Mouse (Mus musculus) layer of hippocampus, adult 11-12 months (tissue): ENCODE measurements around the gene Gm17720.
A peak's percentile ranks its signal among the peaks of the same experiment; 100 is the strongest.

ENCODE experiments used
- DNase-seq: peaks from one replicate; pipeline ENCODE4 v3.0.0; 2022; ENCODE audit warnings: low spot score

Gene Gm17720

DNA sequence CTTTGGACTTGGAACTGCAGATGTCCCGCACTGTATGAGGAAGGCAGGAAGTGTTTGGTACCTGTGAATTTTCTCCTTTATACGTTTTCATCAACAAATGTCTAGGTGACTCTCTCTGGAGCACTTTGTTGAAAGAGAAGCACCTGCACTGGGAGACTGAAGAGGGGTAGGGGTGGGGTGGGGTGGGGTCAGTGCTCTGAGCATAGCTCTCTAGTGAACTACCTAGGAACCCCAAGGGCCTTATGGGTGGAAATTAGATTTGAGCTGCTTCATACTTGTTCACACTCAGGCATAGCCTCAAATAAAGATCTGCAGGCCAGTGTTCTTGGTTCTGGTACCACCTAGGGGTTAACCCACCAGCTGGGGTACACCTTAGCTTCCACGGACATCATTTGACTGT, at the start of gene Gm17720:
Gene Gm17720, minus strand, starts transcription at position 101 of the 400 bp plus-strand sequence.
- no peak for DNase-seq

DNA sequence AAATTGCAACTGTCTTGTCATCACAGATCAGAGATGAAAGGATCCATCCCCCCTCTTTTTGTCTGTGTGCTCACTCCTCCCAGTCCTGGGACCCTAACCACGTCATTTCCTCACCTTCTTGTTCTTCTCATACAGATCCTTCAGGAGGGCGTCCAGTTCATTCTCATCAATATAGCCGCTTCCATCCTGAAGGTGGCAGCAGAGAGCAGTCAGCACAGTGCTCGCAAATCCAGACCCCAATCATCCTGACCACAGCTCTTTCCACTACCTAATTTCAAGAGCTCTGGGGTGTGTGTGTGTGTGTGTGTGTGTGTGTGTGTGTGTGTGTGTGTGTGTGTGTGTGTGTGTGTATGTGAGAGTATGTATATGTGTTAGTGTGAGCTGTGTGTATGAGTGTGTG, 43.0 kb upstream of the Gm17720 start:
- DNase-seq: peak; percentile 38

DNA sequence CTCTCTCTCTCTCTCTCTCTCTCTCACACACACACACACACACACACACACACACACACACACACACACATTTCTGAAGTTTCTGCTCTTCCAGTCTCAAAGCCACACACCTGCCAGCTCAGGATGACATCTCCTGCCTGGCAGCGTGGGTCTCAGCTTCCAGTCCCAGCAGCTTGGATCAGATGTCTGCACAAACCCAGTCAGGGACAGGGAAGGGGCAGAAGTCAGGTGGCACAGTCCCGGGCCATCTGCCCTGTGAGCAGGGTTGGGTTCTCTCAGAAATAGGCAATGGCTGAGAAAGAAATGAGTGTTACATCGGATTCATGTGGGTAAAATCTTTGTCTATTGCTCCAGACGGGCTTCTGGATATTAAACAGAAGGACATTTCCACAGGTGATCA, 38.2 kb upstream of the Gm17720 start:
- DNase-seq: no peak

DNA sequence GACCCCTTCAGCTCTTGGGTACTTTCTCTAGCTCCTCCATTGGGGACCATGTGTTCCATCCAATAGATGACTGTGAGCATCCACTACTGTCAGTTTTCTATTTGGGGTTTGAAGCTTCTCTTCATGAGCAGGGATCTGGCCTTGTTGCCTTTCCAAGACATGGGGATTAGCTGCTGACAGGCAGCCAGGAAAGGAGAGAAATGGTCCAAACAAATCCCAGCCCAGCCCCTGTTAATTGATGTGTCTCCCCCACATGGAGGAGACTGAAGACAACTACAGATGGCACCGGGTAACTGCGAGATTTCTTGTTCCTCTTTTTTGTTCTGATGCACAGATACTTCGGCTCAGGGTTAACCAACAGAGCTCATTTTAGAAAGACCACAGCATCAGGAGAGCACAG, 37.6 kb upstream of the Gm17720 start:
- DNase-seq: no peak

DNA sequence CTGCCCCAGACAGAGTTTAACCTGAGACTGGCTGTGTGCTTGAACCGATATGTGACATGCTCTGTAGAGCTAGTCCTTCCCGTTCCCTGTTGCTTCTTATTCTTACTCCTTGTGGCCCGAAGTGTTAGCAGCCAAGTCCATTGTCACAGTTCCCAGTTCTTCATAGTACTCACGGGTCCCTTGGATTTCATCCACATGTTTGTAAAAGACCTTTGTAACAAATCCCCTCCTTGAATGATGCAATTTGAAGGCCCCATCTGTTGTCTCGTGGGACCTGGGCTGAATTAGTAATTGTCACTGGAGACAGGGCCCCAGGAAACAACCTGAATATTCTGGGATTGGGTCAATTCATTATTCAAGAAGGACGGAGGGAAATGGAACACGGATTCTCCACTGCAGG, 33.0 kb upstream of the Gm17720 start:
- no peak for DNase-seq

DNA sequence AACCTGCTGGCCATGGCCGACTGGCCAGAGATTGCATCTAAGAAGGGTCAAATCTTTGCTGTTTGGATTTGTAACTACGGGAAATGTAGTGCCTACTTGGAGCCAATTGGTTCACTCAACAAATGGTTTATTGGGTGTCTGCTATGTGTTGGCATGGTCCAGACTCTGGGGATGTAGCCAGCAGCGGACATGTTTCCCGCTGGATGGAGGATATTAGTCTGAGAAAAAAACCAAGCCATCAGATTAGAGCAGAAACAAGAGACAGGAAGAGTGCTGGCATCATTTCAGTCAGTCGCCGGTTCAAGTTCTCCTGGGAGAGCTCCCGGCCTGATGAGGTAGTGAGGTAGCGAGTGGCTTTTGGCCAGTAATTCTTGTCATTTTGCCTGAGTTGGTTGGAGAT, 31.7 kb upstream of the Gm17720 start:
- no peak for DNase-seq

DNA sequence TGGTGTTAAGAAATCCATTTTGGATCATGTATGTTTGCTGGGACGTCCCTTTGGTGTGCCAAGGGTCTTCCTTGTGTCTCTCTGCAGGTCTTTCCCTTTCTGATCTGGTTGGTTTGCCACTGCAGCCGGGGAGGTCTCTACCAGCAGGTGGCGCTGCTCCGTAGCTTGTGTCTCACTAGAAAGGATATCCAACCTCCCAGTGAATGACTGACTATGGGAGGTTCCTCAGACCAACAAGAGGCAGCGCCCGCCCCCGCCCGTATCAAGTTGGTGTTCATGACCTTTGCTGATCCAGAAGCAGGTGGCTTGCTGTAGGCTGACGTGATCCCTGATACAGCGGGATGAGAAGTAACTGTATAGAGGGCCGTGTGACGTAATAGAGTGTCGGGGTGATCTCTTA, 28.0 kb upstream of the Gm17720 start:
- peak; percentile 81 for DNase-seq

DNA sequence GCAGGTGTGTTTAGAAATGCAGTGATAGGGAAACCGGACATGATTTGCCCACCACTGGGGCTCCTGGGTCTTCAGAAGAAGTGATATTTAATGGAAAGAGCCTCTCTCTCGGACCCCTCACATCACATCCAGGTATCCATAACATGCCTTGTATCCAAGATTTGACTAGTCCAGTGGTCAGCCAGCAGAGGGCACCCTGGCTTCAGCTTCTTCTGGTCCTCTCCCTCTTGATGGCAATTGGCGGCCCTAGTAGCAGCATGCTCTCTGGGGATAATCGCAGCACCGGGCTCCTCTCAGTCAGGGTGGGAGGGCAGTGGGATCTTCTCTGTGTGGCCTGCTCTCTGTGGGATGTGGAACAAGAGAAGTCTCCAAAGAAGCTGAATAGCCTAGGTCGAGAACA, 17.2 kb upstream of the Gm17720 start:
- peak; percentile 8 for DNase-seq

DNA sequence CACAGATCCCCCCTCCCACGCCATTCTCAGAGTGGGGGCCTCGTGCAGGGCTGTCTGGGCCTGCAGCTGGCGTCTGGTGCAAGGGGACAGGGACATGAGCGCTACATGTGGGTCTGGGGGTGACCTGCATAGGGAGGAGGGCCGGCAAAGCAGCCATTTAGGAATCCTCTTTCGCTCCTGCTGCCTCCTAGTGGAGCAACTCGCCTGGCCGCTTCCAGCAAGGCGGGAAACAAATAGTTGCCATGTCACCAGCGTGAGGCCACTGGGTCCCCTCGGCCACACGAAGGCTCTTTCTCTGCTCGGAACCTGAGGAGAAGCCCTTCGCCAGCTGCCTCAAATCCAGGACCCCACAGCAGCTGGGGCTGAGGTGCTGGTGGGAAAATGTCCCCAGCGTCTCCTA, 877 bp downstream of the Gm17720 start:
- no peak for DNase-seq

DNA sequence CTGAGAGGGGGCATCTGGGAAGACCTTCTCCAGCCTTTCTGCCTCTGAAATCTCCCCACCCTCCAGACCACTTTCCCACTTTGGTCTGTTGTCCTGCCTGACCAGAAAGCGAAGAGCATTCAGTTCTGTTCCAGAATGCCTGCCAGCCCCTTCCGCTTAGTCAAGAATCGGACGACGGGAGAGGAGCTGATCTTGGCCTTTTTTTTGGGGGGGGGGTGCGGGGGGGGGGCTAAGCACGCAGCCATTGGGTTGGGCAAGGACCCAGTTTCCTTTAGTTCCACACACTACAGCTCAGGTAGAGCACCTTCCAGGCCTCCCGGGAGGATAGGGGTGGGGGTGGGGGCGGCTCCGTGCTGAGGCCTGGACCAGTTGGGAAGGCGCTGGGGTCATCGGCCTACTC, 1.6 kb downstream of the Gm17720 start, which contains the start of gene Gm21964:
Gene Gm21964, plus strand, starts transcription at position 301 of the 400 bp plus-strand sequence.
- no peak for DNase-seq

DNA sequence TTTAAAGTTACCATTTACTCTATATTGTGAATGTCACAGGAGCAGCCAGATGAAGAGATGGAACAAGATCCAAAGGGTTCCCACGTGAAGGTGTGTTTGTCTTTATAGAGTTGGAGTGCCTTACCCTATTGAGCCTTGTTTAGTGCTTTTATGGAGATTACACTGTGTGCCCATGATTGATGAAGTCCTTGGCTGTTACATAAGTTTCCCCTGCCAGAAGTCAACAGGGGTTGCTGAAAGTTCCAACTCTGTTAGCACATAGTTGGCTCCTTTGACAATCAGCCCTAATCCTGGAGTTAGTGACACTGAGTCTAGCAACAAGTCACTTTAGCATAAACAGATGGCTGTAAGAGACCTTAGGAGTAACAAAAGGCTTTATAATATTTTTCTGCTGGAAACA, 10.7 kb downstream of the Gm17720 start:
- no peak for DNase-seq

DNA sequence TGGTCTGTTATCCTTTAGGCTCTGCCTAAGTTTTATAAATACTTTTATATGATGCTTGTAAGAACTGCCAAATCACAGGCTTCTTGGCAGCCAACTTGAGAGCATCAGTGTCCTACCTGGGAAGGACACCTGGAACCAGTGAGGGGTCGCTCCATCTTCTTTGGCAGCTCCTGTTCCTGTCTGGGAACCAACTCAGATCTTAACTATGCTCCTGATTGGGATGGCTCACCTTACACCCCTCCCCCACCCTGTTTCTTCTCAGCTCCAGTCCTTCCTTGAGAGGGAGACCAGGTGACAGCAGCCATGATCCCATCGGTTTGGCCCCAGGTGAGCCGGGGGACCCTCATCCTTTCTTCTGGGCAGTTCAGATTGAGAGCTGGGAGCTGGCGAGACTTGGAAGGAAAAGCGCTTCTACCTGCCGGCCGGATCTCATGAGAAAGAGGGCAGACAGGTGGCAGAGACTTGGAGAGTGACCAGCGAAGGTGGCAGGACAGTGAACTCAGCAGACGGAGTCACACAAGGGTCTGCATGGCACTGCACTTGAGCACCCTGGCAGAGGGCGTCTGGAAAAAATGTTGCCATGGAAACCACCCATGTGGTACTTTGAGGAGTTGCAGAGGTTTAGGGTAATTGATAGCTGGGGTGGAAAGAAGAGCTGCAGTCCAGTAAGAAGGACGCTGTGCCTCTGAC, 20.0 kb downstream of the Gm17720 start:
- no peak for DNase-seq

DNA sequence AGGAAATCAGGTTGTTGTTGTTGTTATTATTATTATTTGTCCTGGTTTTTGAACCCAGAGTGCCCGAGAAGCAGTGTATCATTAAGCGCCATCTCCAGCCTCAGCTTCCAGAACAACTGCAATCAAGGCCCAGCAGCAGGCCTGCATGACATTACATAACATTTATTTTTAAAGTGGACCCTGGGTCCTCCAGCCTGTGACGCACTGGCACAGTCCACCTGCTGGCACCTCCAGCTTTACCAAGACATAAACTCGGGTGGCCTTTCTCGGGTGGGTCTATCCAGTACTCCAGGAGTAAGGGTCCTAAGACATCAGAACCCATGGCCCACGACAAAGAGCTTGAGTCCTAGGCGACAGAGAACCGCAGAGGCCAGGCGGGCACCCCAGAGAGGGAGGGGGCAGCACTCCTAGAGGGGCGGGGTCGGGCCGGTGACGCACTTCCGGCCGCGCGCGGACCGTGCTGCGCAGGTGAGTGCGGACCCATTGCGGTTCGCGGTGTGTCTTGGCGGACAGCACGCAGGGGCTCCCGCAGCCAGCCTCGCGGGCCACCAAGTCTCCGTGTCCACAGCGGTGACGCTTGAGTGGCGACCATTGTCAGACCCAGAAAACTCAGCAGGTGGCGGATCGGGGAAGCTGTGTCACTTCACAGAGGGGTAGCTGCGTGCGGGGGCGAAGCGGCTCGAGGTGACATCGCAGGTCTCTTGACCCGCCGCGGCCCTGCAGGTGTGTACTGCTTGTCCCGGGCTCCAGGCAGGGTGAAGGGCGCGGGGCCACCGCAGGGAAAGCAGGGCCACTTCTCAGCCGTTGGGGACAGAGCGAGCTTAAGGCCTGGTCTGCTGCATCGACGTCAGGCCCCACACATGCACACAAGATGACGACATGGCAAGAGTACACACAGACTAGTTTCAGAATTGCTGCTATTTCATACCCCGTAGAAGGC, 23.0 kb downstream of the Gm17720 start, which contains the start of gene Zfp612:
Gene Zfp612, plus strand, starts transcription at position 465 of the 940 bp plus-strand sequence.
- DNase-seq: peak; percentile 54

DNA sequence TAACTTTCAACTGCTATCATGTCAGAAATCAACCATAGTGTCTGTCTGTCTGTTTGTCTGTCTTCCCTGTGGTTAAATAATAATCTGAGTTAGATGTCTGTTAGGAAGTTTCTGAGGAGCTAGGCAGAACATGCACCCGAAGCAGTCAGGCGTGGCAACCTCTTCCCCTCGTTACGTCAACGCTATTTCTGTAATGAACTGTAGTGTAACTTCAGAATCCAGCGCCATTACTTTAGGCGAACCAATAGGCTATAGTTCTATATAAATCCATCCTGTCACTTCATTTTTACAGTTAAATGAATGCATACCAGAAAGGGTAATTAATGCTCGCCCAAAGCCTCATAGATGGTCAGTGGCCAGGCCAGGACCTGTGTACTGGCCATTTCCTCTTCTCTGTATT, 28.1 kb downstream of the Gm17720 start:
- no peak for DNase-seq

DNA sequence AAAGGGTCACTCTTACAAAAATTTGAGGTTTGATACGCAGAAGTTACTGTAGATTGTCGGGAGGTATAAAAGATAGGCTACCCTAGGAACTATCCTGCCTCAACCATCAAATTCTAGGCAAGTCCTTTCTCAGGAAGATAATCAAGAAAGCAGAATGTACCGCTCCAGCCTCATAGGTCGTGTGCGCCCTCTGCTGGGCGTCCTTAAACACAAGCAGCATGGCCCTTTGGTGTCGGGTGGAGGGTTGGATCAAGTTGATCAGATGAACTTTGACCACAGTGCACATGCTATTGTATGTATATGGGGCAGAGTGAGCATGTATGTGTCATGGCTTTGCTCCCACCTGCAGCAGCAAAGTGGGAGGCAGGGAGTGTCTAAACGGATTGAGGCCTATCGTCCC, 31.0 kb downstream of the Gm17720 start:
- peak; percentile 68 for DNase-seq

DNA sequence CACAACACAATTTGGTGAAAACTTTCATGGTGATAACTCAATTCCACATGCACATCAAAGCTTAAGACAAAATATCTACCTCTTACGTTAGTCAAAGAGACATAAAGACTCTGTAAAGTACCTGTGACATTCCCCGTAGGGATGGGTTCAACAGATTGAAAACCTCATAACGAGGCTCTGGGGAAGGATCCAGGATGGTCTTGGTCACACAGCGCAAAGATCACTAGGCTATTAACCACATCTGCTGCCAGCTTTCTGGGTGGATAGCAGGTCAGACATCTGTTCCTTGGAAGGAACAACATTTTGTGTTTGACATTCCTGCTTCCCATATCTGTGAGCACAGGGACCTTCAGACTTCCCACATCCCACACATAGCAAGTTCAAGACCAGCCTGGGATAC, 32.8 kb downstream of the Gm17720 start:
- DNase-seq: no peak

DNA sequence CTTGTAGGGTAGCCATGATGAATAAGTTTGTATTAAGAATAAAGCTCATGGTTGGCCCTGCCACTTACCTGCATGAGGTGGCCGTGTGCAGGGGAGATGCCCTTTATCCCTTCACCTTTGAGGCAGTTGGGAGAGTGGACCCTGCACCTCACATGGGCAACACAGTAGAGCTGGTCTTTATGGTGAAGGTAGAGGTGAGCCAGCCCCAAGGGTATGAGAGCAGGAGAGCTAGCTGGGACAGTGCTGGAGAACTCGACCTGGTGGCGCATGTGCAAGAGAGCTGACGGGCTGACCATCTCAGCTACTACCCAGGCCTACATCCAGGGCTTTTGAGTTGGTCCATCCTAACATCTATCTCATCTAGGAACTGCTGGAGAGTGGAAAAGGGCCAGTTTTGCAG, 36.9 kb downstream of the Gm17720 start:
- DNase-seq: no peak

DNA sequence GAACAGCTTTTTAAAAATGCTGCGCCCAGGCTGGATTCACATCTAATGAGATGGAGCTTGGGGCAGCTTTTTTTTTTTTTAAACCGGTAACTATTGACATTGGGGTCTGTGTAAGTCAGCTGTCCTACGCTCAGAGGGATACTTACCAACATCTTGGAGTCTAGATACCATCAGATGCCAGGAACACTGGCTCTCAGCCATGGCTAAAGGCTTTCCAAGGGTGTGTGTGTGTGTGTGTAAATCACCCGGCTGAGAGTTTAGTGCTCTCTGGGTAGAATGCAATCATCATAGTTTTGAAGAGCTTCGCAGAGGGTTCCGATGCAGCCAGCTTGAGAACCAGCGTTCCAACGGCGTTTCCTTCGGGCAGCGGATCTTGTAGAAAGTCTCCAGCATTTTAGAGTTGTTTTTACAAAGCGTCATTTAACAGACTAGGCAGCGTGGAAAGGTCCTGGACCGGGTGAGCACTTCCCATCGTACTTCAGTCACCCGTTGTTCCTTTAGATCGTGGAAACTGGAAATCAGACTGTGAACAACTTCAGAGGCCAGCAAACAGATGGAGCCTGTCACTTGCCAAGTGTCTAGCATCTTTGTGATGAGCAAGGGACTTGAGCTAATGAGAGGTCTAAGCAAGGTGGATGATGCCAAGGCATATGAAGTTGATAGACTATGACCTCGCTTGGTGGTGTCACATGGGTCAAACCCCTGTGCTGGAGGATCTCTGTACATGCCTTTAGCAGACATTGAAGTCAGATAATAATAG, 37.8 kb downstream of the Gm17720 start:
- no peak for DNase-seq

DNA sequence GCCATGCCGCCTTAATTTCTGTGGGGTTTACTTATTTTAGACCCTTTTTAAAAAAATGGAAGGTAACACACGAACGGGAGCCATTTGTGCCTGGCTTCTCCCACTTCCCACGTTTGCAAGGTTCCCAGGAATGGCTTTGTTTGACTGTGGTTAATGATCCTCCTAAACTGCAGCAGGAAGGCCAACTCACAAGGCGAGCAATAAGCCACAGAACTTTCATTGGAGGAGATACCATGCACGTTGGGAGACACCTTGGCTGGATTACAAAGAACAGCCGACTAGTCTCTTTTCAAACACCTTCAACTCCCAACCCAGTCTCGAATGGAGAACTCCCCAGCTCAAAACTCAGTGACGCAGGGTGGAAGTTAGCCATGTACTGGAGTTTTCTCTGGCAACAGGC, 38.4 kb downstream of the Gm17720 start:
- no peak for DNase-seq

DNA sequence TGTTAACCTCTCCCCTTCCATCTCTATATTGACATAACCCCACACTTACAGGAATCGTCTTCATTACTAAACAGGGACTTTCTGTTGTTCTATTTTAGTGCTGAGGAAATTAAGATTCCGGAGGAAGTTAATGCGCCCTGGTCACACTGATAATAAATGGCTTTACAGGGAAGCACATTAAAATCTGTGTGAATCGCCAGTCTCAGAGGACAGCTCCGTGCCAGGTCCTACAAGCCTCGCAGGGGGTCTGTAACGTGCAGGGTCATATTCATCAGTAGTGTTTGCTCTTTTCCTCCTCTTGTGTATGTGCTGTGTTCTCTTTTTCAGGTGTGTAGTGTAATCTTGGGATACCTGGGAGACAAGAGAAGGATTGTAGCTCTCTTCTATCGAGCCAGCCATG, 44.3 kb downstream of the Gm17720 start:
- no peak for DNase-seq

DNA sequence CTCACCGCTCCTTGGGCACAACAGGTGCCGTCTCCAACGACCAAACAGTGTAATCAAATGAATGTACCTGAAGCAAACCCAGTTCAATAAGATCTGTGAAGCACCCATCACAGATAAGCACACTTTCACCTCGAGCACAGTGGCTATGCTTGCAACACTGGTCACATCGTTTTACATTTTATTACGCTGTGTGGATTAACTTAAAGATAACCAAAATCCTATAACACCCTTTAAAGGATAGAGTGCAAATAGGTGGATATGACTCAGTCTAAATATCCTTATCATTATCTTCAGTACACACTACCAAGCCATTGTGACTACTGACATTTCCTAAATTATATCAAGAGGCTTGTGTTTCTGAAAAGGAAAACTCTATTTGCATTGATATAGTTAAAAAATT, 51.3 kb downstream of the Gm17720 start:
- no peak for DNase-seq

DNA sequence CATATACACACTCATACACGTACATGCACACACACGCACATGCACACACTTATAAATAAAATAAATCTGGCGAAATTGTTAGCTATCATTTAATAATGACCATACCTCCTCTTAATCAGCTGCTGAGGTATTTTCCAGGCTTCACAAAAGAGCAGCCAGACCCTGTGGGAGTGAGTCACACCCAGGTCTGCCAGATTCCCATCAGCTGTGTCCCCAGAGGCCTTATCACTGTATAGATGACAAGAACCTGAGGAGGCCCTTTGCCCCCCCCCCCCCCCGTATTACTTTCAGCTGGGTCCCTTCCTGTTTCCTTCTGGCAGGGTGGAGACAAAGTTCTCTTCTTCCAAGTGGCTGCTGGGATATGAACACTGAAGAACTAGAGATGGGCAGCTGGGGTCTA, 62.0 kb downstream of the Gm17720 start:
- DNase-seq: no peak

DNA sequence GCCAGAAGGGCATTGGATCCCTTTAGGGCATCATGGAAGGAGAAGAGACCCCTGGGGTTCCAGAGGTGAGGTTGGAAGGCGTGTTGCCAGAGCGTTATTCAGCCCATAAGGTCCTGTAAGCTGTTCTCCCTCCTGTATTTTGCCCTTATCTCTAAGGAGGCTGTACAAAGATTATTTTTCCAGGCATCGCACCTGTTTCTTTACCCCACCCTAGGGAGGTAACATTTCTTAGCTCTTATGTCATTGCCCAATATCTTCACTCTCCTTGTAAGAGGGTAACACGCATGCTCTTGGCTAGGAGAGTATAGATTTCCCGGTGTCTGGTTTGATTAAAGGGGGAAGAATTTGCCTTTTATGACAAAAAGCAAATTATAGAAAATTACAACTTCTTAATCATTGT, 62.9 kb downstream of the Gm17720 start, which contains the start of gene Chst4:
Gene Chst4, minus strand, starts transcription at position 82 of the 400 bp plus-strand sequence.
- DNase-seq: no peak
